ENCODE assay signal across 8 mouse cellular contexts in the genomic region with DNA sequence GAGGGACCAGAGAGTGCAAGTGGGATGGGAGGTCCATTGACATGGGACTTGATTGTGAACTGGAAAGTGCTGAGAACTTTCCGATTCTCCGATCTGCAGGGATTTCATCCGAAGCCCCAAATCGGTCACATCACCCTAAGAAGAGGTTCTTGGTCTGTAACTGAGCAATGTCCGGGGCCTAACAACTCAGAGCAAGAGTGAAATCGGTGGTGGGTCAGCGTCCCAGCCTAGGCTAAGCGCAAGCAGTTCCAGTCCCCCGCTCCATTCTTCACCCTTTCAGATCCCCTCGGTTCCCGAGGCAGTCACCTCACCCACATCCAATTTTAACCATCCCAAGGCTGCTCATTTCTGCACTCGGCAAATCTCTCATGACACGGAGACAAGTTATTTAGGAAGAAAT. TPM values are rescaled to one million over a fixed set of nuclear protein-coding genes. Genes with fewer than 3 reads are reported as not detected.
DNase-seq lines count a peak whose midpoint lies in the region; ATAC-seq lines count a peak whose summit lies in the region.

No protein-coding gene starts in this region.

- H3K36me3 ChIP-seq in lung, embryonic 15.5 days = no peaks in the 10 kb centered on the region
- no peaks in the 10 kb centered on the region for H3K36me3 ChIP-seq in forebrain, embryonic 11.5 days (ENCODE audit: control insufficient read depth, insufficient read depth, low read length)
- H3K36me3 ChIP-seq in limb, embryonic 11.5 days (ENCODE audit: control insufficient read depth, insufficient read depth, low read length) = no peaks in the 10 kb centered on the region
- H3K36me3 ChIP-seq in neural tube, embryonic 14.5 days (ENCODE audit: control insufficient read depth, insufficient read depth, low read length) = no peaks in the 10 kb centered on the region

- no peaks in the 10 kb centered on the region for H3K9me3 ChIP-seq in lung, embryonic 15.5 days
- no peaks in the 10 kb centered on the region for H3K9me3 ChIP-seq in forebrain, embryonic 11.5 days (ENCODE audit: control insufficient read depth, low read length)
- H3K9me3 ChIP-seq in limb, embryonic 11.5 days (ENCODE audit: control insufficient read depth, low read length) = no peaks in the 10 kb centered on the region
- no peaks in the 10 kb centered on the region for H3K9me3 ChIP-seq in neural tube, embryonic 14.5 days (ENCODE audit: control insufficient read depth, low read length)

- peaks cover 50% of the 10 kb centered on the region for H3K4me1 ChIP-seq in lung, embryonic 15.5 days
- peaks cover 9% of the 10 kb centered on the region; the same call in 1 of the 2 replicates for H3K4me1 ChIP-seq in forebrain, embryonic 11.5 days (replicated peaks; ENCODE audit: control insufficient read depth, insufficient read depth, low read length)
- peaks cover 13% of the 10 kb centered on the region for H3K4me1 ChIP-seq in limb, embryonic 11.5 days (ENCODE audit: control insufficient read depth, insufficient read depth, low read length)
- peaks cover 23% of the 10 kb centered on the region for H3K4me1 ChIP-seq in neural tube, embryonic 14.5 days (ENCODE audit: control insufficient read depth, insufficient read depth, low read length)

- H3K27ac ChIP-seq in lung, embryonic 15.5 days = peak overlapping the region; percentile 93
- peak overlapping the region; percentile 76 for H3K27ac ChIP-seq in forebrain, embryonic 11.5 days (ENCODE audit: low read depth, low read length)
- H3K27ac ChIP-seq in limb, embryonic 11.5 days (replicated peaks; ENCODE audit: low read depth, low read length) = peak overlapping the region; percentile 53; the same call in 1 of the 2 replicates
- peak overlapping the region; percentile 88 for H3K27ac ChIP-seq in neural tube, embryonic 14.5 days (ENCODE audit: low read depth, low read length)

- H3K4me2 ChIP-seq in lung, embryonic 15.5 days = peak overlapping the region; percentile 84
- peak overlapping the region; percentile 86 for H3K4me2 ChIP-seq in forebrain, embryonic 11.5 days (ENCODE audit: low read depth, low read length, severe bottlenecking)
- H3K4me2 ChIP-seq in limb, embryonic 11.5 days (ENCODE audit: low read depth, severe bottlenecking) = peak overlapping the region; percentile 74
- peak overlapping the region; percentile 82 for H3K4me2 ChIP-seq in neural tube, embryonic 14.5 days (ENCODE audit: low read depth, low read length)

- no peaks in the 10 kb centered on the region for H3K27me3 ChIP-seq in lung, embryonic 15.5 days
- no peaks in the 10 kb centered on the region for H3K27me3 ChIP-seq in forebrain, embryonic 11.5 days (ENCODE audit: control insufficient read depth, insufficient read depth, low read length)
- no peaks in the 10 kb centered on the region for H3K27me3 ChIP-seq in limb, embryonic 11.5 days (ENCODE audit: control insufficient read depth, insufficient read depth, low read length)
- H3K27me3 ChIP-seq in neural tube, embryonic 14.5 days (ENCODE audit: control insufficient read depth, insufficient read depth, low read length) = no peaks in the 10 kb centered on the region

- DNase-seq in lung, postnatal 4 days = no peak
- DNase-seq in forebrain, embryonic 11.5 days (ENCODE audit: low spot score) = peak; percentile 60
- no peak for DNase-seq in limb, embryonic 11.5 days (ENCODE audit: low spot score)
- no peak for DNase-seq in adrenal gland, postnatal 25 days
- no peak for DNase-seq in frontal cortex, postnatal 25 days (ENCODE audit: low spot score in 2 of 2)
- DNase-seq in adrenal gland, postnatal 36 days = no peak

- H3K4me3 ChIP-seq in lung, embryonic 15.5 days = peak overlapping the region; percentile 69
- peak overlapping the region; percentile 60 for H3K4me3 ChIP-seq in forebrain, embryonic 11.5 days (ENCODE audit: low read depth, low read length)
- peak overlapping the region; percentile 50 for H3K4me3 ChIP-seq in limb, embryonic 11.5 days (ENCODE audit: low read depth, low read length)
- peak overlapping the region; percentile 60 for H3K4me3 ChIP-seq in neural tube, embryonic 14.5 days (ENCODE audit: low read depth, low read length)

- 2% methylated on average over 13 of the region's 13 CpGs for WGBS in lung, embryonic 15.5 days
- 0% methylated on average over 13 of the region's 13 CpGs for WGBS in forebrain, embryonic 11.5 days
- WGBS in limb, embryonic 11.5 days = under 1% methylated on average over 13 of the region's 13 CpGs
- under 1% methylated on average over 13 of the region's 13 CpGs for WGBS in neural tube, embryonic 14.5 days

- ATAC-seq in lung, embryonic 15.5 days (ENCODE audit: borderline replicate concordance, extremely low read depth, low FRiP score, low TSS enrichment) = no peak; the same call in 1 of the 2 replicates
- no peak; the same call in 1 of the 2 replicates for ATAC-seq in forebrain, embryonic 11.5 days (replicated peaks; ENCODE audit: low FRiP score)
- no peak for ATAC-seq in limb, embryonic 11.5 days (ENCODE audit: insufficient number of reproducible peaks, low FRiP score, low TSS enrichment, low read depth)
- ATAC-seq in neural tube, embryonic 14.5 days (ENCODE audit: low read depth) = no peak

- H3K9ac ChIP-seq in lung, embryonic 15.5 days = peak overlapping the region; percentile 78
- peak overlapping the region; percentile 73 for H3K9ac ChIP-seq in forebrain, embryonic 11.5 days (ENCODE audit: low read length)
- H3K9ac ChIP-seq in limb, embryonic 11.5 days (ENCODE audit: low read length) = peak overlapping the region; percentile 80
- H3K9ac ChIP-seq in neural tube, embryonic 14.5 days (replicated peaks; ENCODE audit: low read depth, low read length) = peak overlapping the region; percentile 65

RNA-seq across cellular contexts. Expression of gene Tmem107, which starts 0.5 kb away (rescaled TPM):
- 69.3 and 71.1 TPM in 2 replicates for polyA plus RNA-seq in lung, embryonic 15.5 days (2015; fragmentation: Nextera tagmentation; extraction: Ambion mirVana)
- polyA plus RNA-seq in forebrain, embryonic 11.5 days (2014; fragmentation: Nextera tagmentation; extraction: Ambion mirVana) = 60.3 and 60.6 TPM in 2 replicates
- 34.6 and 36.7 TPM in 2 replicates for polyA plus RNA-seq in limb, embryonic 11.5 days (2014; fragmentation: Nextera tagmentation; extraction: Ambion mirVana)
- polyA plus RNA-seq in neural tube, embryonic 14.5 days (2014; fragmentation: Nextera tagmentation; extraction: Ambion mirVana) = 24.7 and 27.7 TPM in 2 replicates
- 18.3 and 21.8 TPM in 2 replicates for total RNA-seq in adrenal gland, postnatal 25 days (2021)
- total RNA-seq in adrenal gland, postnatal 36 days (2021) = 10 to 100 TPM; 13.5 to 17.5 TPM

RNA-seq across cellular contexts. Expression of gene Borcs6, which starts 10.6 kb away (rescaled TPM):
- polyA plus RNA-seq in lung, embryonic 15.5 days (2015; fragmentation: Nextera tagmentation; extraction: Ambion mirVana) = 9.1 and 10.3 TPM in 2 replicates
- 7.9 and 9.2 TPM in 2 replicates for polyA plus RNA-seq in forebrain, embryonic 11.5 days (2014; fragmentation: Nextera tagmentation; extraction: Ambion mirVana)
- polyA plus RNA-seq in limb, embryonic 11.5 days (2014; fragmentation: Nextera tagmentation; extraction: Ambion mirVana) = 6.2 and 7.0 TPM in 2 replicates
- 16.1 and 17.7 TPM in 2 replicates for polyA plus RNA-seq in neural tube, embryonic 14.5 days (2014; fragmentation: Nextera tagmentation; extraction: Ambion mirVana)
- 23.1 and 32.0 TPM in 2 replicates for total RNA-seq in adrenal gland, postnatal 25 days (2021)
- 10 to 100 TPM; 26.4 to 30.4 TPM for total RNA-seq in adrenal gland, postnatal 36 days (2021)

RNA-seq across cellular contexts. Expression of gene Vamp2, which starts 18.2 kb away (rescaled TPM):
- polyA plus RNA-seq in lung, embryonic 15.5 days (2015; fragmentation: Nextera tagmentation; extraction: Ambion mirVana) = 61.6 and 66.6 TPM in 2 replicates
- 95.9 and 98.4 TPM in 2 replicates for polyA plus RNA-seq in forebrain, embryonic 11.5 days (2014; fragmentation: Nextera tagmentation; extraction: Ambion mirVana)
- 64.2 and 73.3 TPM in 2 replicates for polyA plus RNA-seq in limb, embryonic 11.5 days (2014; fragmentation: Nextera tagmentation; extraction: Ambion mirVana)
- polyA plus RNA-seq in neural tube, embryonic 14.5 days (2014; fragmentation: Nextera tagmentation; extraction: Ambion mirVana) = 337 and 385 TPM in 2 replicates
- 143 and 163 TPM in 2 replicates for total RNA-seq in adrenal gland, postnatal 25 days (2021)
- total RNA-seq in adrenal gland, postnatal 36 days (2021) = 100 to 1,000 TPM; 116 to 130 TPM

RNA-seq across cellular contexts. Expression of gene Aurkb, which starts 24.6 kb away (rescaled TPM):
- 207 and 211 TPM in 2 replicates for polyA plus RNA-seq in lung, embryonic 15.5 days (2015; fragmentation: Nextera tagmentation; extraction: Ambion mirVana)
- polyA plus RNA-seq in forebrain, embryonic 11.5 days (2014; fragmentation: Nextera tagmentation; extraction: Ambion mirVana) = 199 and 209 TPM in 2 replicates
- 171 and 178 TPM in 2 replicates for polyA plus RNA-seq in limb, embryonic 11.5 days (2014; fragmentation: Nextera tagmentation; extraction: Ambion mirVana)
- polyA plus RNA-seq in neural tube, embryonic 14.5 days (2014; fragmentation: Nextera tagmentation; extraction: Ambion mirVana) = 8.7 and 12.8 TPM in 2 replicates
- 9.7 and 11.8 TPM in 2 replicates for total RNA-seq in adrenal gland, postnatal 25 days (2021)
- total RNA-seq in adrenal gland, postnatal 36 days (2021) = 1 to 10 TPM; 5.0 to 6.4 TPM

RNA-seq across cellular contexts. Expression of gene Per1, which starts 24.9 kb away (rescaled TPM):
- polyA plus RNA-seq in lung, embryonic 15.5 days (2015; fragmentation: Nextera tagmentation; extraction: Ambion mirVana) = 21.7 and 24.0 TPM in 2 replicates
- polyA plus RNA-seq in forebrain, embryonic 11.5 days (2014; fragmentation: Nextera tagmentation; extraction: Ambion mirVana) = 8.2 and 10.0 TPM in 2 replicates
- polyA plus RNA-seq in limb, embryonic 11.5 days (2014; fragmentation: Nextera tagmentation; extraction: Ambion mirVana) = 8.0 and 9.1 TPM in 2 replicates
- polyA plus RNA-seq in neural tube, embryonic 14.5 days (2014; fragmentation: Nextera tagmentation; extraction: Ambion mirVana) = 6.5 and 9.4 TPM in 2 replicates
- total RNA-seq in adrenal gland, postnatal 25 days (2021) = 66.5 and 84.7 TPM in 2 replicates
- 100 to 1,000 TPM; 112 to 153 TPM for total RNA-seq in adrenal gland, postnatal 36 days (2021)
